Mouse (Mus musculus): ENCODE measurements around the gene Aftph.
A peak's percentile ranks its signal among the peaks of the same experiment; 100 is the strongest.

The Aftph gene

DNA sequence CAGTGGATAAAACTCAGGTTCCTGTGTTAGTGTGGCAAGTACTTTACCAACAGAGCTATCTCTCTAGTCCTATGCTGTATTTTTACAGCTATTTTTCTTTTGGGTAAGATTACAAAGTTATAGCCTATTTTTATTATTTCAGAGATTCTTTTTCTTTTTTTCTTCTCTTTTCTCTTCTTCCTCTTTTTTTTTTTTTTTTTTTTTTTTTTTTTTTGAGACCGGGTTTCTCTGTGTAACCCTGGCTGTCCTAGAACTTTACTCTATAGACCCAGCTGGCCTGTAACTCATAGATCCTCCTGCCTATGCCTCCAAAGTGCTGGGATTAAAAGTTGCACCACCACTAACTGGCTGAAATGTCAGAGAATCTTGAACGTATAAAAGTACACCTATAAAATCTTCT lies 13.3 kb downstream of the Aftph start:
- DNase-seq (ENCODE audit: low spot score): no peak

GRCm38 (mm10) chr11:20723572-20723971 lies 17.8 kb downstream of the Aftph start:
- DNase-seq (ENCODE audit: low spot score): no peak

- DNase-seq (ENCODE audit: low spot score): no peak
These were observed 29.2 kb downstream of the Aftph start for GRCm38 (mm10) chr11:20712068-20712671.

DNA sequence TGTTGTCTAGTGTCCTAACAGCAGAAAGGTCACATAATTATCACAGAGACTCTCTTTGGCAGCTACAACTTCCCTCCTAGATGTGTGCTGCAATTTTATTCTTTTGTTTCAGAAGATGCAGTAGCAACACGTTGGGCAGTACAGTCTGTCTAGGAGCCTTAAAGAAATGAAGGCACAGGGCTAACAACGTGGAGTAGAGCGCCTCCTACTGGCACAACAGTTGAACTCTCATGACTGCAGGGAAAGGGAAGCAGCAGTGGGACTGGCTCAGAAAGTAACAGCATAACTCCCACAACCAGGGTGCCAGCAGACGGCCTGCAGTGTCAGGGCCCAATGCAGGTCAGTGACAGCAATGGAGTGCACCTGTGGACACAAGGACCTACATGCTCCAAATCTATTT lies 50.4 kb downstream of the Aftph start:
- peak; percentile 73 for DNase-seq (ENCODE audit: low spot score)

GRCm38 (mm10) chr11:20681679-20682078 lies 59.7 kb downstream of the Aftph start:
- DNase-seq (ENCODE audit: low spot score): no peak

GRCm38 (mm10) chr11:20680781-20681180 lies 60.6 kb downstream of the Aftph start:
- DNase-seq (ENCODE audit: low spot score): no peak

DNA sequence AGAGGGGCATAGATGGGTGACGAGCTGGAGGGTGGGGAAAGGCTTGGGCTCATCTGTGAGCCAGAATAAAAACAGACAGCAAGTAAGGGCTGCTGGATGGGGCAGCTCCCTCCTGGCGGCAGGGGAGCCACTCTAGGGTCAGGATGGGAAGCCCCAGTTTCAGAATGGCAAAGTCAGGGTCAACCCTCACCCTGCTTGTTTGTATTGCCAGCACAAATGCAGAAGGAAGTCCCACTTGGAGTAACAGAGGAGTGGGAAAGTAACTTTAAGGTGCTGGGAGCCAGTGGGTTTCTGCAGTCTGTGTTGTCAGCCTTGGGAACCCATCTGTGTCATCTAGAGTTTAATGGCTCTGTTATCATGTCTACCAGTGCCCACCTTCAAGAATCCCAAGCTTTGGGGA lies 62.0 kb downstream of the Aftph start:
- DNase-seq (ENCODE audit: low spot score): no peak

GRCm38 (mm10) chr11:20672513-20672912 lies 68.9 kb downstream of the Aftph start:
- DNase-seq (ENCODE audit: low spot score): no peak

DNA sequence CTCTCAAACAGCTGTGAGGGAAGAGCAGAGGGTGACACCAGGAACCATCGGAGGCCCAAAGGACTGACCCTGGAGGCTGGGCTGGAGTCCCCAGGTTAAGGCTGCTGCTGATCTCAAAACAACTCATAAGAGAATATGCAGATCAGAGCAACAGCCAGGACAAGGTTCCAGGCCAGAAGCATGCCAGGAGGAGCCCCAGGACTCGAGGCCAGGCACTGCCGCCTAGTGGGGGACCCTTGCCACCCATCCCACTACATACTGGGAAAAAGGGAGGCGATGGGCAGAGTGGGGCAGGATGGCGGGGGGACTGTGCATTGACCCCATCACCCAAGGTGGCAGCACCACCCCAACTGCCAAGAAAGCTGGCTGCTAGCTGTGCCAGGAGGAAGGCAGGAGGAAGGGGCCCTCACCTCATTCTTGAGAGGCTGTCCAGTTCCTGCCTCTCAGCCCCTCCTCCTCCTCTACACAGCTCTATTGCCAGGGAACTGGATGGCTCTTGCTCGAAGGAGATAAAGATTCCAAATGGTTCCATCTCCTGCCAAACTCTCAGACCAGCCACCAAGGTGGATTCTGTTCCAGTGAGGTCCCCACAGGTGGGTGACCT lies 69.5 kb downstream of the Aftph start:
- no peak for DNase-seq (ENCODE audit: low spot score)

DNA sequence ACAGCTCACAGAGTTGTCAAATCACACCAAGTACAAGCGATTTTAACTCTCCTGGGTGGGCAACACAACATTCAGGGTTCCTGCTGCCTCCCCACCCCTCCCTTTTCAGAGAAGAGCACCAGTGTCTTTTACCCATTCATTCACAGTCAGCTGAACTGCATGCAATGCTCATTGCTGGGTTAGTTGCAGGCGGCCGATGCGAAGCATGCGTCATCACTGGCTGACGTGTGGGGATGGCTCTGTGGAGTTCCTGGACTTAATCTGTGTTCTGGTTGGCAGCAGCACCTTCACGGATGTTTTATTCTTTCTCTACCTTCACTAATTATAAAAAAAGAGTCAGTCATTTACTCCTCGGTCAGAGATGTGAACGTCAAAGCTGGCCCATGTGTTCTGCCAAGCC lies 76.5 kb downstream of the Aftph start:
- DNase-seq (ENCODE audit: low spot score): no peak

- DNase-seq (ENCODE audit: low spot score): no peak
These were observed 77.7 kb downstream of the Aftph start for GRCm38 (mm10) chr11:20663580-20664198.

GRCm38 (mm10) chr11:20662811-20663210 lies 78.6 kb downstream of the Aftph start:
- no peak for DNase-seq (ENCODE audit: low spot score)

- DNase-seq (ENCODE audit: low spot score): peak; percentile 57
These were observed 79.7 kb downstream of the Aftph start for GRCm38 (mm10) chr11:20661652-20662051.

DNA sequence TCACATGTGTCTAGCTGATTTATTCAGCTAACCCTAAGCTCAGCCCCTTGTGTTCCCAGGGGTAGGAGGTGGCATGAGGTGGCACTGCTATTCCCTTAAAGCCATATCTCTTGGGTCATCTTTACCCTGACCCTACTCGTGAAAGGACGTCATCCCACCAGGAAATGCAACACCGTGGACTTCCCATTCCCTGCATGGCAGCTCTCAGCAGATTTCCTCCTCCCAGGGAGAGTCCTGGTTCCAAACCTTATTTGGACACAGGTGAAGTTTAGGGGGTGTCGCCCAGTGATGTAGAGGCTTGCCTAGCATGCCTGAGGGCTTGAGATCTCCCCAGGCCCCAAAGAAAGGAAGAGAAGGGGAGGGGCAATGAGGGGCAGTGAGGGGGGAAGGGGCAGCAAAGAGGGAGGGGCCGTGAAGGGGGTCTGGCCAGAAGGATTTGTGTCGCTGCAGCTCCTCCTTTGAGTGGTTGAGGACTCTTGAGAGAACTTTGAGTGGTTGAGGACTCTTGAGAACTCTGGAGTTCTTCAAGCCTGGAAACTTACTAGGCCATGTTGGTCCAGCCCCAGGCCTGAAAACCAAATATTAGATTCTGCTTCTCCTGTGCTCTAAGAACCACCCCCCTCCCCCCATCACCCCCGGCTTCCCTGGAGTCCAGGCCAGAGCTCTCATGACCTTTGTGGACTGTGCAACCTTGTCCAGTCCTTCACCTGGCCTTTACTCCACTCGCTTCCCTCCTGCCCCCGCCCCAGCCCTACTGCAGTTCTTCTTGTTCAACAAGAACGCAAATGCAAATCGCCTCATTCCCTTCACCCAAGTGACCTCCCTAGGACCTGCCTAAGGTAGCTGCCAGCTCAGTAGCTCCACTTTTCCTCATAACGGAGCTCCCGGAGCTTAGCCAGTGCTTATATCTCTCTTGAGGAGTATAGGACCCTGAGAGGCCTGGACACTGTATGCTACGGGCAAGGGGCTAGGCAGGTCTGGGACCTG lies 81.0 kb downstream of the Aftph start:
- DNase-seq (ENCODE audit: low spot score): peak; percentile 82

GRCm38 (mm10) chr11:20659094-20659493 lies 82.3 kb downstream of the Aftph start:
- no peak for DNase-seq (ENCODE audit: low spot score)

DNA sequence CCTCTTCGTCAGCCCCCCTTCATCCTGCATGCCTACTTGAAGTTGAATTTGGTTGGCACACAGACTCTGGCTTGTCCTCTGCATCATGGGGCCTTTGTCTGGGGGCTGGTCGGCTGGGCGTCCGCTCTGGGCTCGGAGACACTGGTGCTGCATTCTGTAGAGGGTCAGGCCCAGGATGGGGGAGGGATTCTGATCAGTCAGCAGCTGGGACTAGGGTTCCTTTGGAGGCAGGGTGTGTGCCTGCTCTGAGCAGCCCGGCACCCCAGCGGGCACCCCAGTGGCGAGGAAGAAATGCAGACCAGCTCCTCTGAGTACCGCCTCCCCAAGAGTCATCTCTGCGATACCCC lies 84.7 kb downstream of the Aftph start:
- DNase-seq (ENCODE audit: low spot score): no peak

- no peak for DNase-seq (ENCODE audit: low spot score)
These were observed 85.3 kb downstream of the Aftph start for GRCm38 (mm10) chr11:20655795-20656710.

DNA sequence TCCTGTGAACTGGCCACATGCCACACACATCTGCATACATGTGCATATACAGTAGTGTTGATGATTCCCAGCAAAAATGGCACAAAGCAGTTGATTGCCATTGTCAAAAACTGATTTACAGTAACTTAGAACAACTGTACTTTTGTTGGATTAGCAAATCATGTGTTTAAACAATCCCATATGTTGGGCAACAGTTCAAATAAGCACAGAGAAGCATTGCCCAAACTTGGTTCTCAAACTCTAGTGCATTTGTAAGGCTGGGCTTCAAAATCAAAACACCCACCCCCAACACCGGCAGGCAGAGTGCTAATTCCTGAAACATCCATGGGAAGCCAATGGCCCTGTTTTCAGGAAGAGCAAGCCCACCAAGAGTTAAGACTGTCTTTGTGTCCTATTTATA lies 90.2 kb downstream of the Aftph start:
- DNase-seq (ENCODE audit: low spot score): no peak

DNA sequence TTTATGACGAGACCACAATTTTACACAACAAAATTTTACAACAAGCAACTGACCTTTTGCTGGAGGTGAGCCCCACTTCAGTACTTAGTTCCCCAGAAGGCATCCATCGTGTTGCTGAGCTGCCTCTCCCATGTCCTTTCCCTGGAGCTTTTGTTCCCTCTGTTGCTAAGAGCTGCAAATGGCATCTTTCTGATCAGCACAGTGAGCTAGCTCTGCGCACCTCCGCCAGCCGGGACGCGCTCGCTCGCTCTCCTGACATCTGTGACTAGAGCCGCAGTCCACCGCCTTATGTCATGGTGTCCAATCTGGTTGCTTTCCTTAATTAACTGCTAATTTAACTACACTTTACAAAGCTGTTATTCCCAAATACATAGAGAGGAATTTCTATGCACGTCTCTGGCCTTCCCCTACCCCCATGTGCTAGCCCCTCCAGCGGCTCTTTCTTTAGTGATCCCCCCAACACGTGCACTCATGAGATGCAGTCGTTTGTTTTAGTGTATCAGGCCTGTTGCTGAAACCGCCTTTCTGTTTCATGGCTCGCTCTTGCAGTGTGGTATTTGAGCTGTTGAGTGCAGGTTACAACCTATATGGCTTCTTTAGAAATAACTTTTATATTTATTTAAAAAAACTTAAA lies 91.3 kb downstream of the Aftph start:
- DNase-seq (ENCODE audit: low spot score): no peak

GRCm38 (mm10) chr11:20649477-20649876 lies 91.9 kb downstream of the Aftph start:
- DNase-seq (ENCODE audit: low spot score): no peak

Measured in lung, postnatal 25 days (tissue).